Mouse (Mus musculus) thymus, adult 2 months (tissue): ENCODE measurements around the gene Ldb3.

Source experiments
- CTCF ChIP-seq: fragments of 200-500 bp; IDR thresholded peaks from 2 replicates; pipeline ENCODE4 v1.5.1; 2012; ENCODE audit warnings: mild to moderate bottlenecking, control low read depth, low read length, moderate library complexity, borderline replicate concordance; ENCODE audit not compliant: control insufficient read depth, poor library complexity, insufficient read depth; ENCODE audit errors: extremely low read depth
- POLR2A ChIP-seq: fragments of 200-500 bp; IDR thresholded peaks from 2 replicates; pipeline ENCODE4 v1.6.1; 2012; ENCODE audit warnings: mild to moderate bottlenecking, low read length, control low read depth, moderate library complexity; ENCODE audit not compliant: control insufficient read depth, poor library complexity, insufficient read depth; ENCODE audit errors: extremely low read depth

- TF ChIP-seq POLR2A: no peak
- TF ChIP-seq CTCF: no peak
Measured at GRCm38 (mm10) chr14:34611591-34611990, 23.1 kb upstream of the Ldb3 start.
